Comparison of ENCODE assay signal across 11 mouse cellular contexts in genomic region chr6:89012998-89013689, GRCm38 (mm10).
DNase-seq lines count a peak whose midpoint lies in the region; ATAC-seq lines count a peak whose summit lies in the region.
"Had no signal": no experiment of that assay in that cellular context is flagged by ENCODE, and none has a peak within 500 bp of the region (broad histone marks: within the 10 kb centered on the region; RNA-seq: fewer than 3 reads in every experiment).

No protein-coding gene starts in this region.

- H3K9ac ChIP-seq in forebrain, embryonic 15.5 days (replicated peaks) = peak overlapping the region; percentile 2; the same call in 1 of the 2 replicates
- peak overlapping the region; percentile 31; the same call in 1 of the 2 replicates for H3K9ac ChIP-seq in midbrain, embryonic 12.5 days (replicated peaks)

- 12% methylated on average over 12 of the region's 12 CpGs for WGBS in forebrain, embryonic 15.5 days
- 16% methylated on average over 12 of the region's 12 CpGs for WGBS in midbrain, embryonic 12.5 days

- peaks cover 44% of the 10 kb centered on the region for H3K27me3 ChIP-seq in forebrain, embryonic 15.5 days
- H3K27me3 ChIP-seq in midbrain, embryonic 12.5 days = peaks cover 12% of the 10 kb centered on the region; the same call in 1 of the 2 replicates

- no peaks in the 10 kb centered on the region for H3K36me3 ChIP-seq in forebrain, embryonic 15.5 days
- no peaks in the 10 kb centered on the region for H3K36me3 ChIP-seq in midbrain, embryonic 12.5 days

- no peaks in the 10 kb centered on the region for H3K9me3 ChIP-seq in forebrain, embryonic 15.5 days
- no peaks in the 10 kb centered on the region for H3K9me3 ChIP-seq in midbrain, embryonic 12.5 days

- H3K27ac ChIP-seq in forebrain, embryonic 15.5 days (replicated peaks) = peak overlapping the region; percentile 70
- peak overlapping the region; percentile 90 for H3K27ac ChIP-seq in midbrain, embryonic 12.5 days (replicated peaks)
- H3K27ac ChIP-seq: gastrocnemius, adult 2 months had no signal

- ATAC-seq in forebrain, embryonic 15.5 days (replicated peaks) = peak; percentile 46
- ATAC-seq in midbrain, embryonic 12.5 days (ENCODE audit: low FRiP score, low read depth) = peak; percentile 71

- peaks cover 30% of the 10 kb centered on the region for H3K4me1 ChIP-seq in forebrain, embryonic 15.5 days
- peaks cover 61% of the 10 kb centered on the region for H3K4me1 ChIP-seq in midbrain, embryonic 12.5 days

- no peak overlapping the region for H3K4me3 ChIP-seq in forebrain, embryonic 15.5 days
- no peak overlapping the region for H3K4me3 ChIP-seq in midbrain, embryonic 12.5 days
- H3K4me3 ChIP-seq: gastrocnemius, adult 2 months had no signal

- DNase-seq in R1 (ENCODE audit: low read depth, low spot score) (peak; percentile 19), ZHBTc4 (ENCODE audit: low read depth, low spot score) (peak; percentile 28)
- DNase-seq in gastrocnemius, postnatal 10 days = no peak
- DNase-seq in right cerebral cortex, postnatal 14 days = no peak
- no peak for DNase-seq in ovary, adult 18-20 months (ENCODE audit: low spot score)
- no peak for DNase-seq in spleen, postnatal 4 days (ENCODE audit: low spot score in 2 of 2)
- DNase-seq: gastrocnemius, adult 2 months; heart, postnatal 14 days; layer of hippocampus, adult 9-11 months had no signal

- H3K4me2 ChIP-seq in forebrain, embryonic 15.5 days (replicated peaks) = no peak overlapping the region
- H3K4me2 ChIP-seq in midbrain, embryonic 12.5 days (replicated peaks) = peak overlapping the region; percentile 13; the same call in 1 of the 2 replicates

Comparison
In these comparisons a context has a peak if more than half of its experiments do, and no peak if none do; other contexts are left out.
1. DNase-seq: peak in R1 (single experiment) and ZHBTc4 (single experiment); none in gastrocnemius, postnatal 10 days (single experiment), right cerebral cortex, postnatal 14 days (single experiment), ovary, adult 18-20 months (single experiment) and spleen, postnatal 4 days (0 of 2).